Mouse (Mus musculus) erythroblast, embryonic 14.5 days (primary cell): ENCODE data around the gene Cog4.

Source experiments
- GATA1 ChIP-seq: IDR thresholded peaks from 2 replicates; pipeline ENCODE4 v1.6.1; 2012; ENCODE audit warnings: low read length, inconsistent platforms, mixed read lengths
- TAL1 ChIP-seq: IDR thresholded peaks from 3 replicates; pipeline ENCODE4 v1.6.1; 2012; ENCODE audit warnings: low read length, inconsistent platforms, mixed read lengths

DNA sequence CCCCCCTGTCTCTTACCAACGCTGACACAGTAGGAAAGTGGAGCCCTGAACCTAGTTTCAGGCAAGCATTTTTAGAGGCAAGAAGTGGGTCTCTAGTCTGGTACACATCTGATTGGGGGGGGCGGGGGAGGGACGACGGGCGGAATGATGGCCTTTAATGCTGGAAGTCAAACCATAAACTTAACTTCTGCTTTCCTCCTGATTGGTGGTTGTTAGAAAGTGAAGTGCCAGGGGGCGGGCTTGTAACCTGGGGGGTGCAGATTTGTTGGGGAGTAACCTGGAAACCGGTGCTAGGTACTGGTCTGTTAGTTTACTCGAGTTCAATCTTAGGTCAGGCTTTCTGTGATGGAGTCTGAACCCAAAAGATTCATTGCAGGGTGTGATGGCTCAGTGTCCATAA lies 72.1 kb downstream of the Cog4 start:
- TF ChIP-seq TAL1 (no peak), GATA1 (no peak)
